Mouse (Mus musculus) frontal cortex, postnatal 25 days (tissue): ENCODE results near the gene S1pr2.
"Not testable (repeated sequence)": the region's sequence is repeated elsewhere in the genome, so short reads cannot be mapped to it uniquely, and the experiment has no call there.

Source experiments
- DNase-seq, 2 experiments: peaks; one replicate each; pipeline ENCODE4 v3.0.0; 2022; ENCODE audit warnings: low spot score in 2 of 2

S1pr2 gene

GRCm38 (mm10) chr9:21000811-21001210 lies 24.2 kb upstream of the S1pr2 start:
- no peak for DNase-seq

DNA sequence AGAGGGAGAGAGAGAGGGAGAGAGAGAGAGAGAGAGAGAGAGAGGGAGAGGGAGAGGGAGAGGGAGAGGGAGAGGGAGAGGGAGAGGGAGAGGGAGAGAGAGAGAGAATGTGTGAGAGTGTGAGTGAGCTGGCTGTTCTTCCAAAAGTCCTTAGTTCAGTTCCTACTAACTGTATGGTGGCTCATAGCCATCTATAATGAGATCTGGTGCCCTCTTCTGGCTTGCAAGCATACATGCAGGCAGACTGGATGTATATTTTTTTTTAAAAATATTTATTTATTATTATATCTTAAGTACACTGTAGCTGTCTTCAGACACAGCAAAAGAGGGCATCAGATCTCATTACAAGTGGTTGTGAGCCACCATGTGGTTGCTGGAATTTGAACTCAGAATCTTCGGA lies 21.8 kb upstream of the S1pr2 start:
- DNase-seq: not testable (repeated sequence)

GRCm38 (mm10) chr9:20997065-20997464 lies 20.5 kb upstream of the S1pr2 start:
- no peak for DNase-seq

- DNase-seq: no peak
Measured at GRCm38 (mm10) chr9:20995069-20995468, 18.5 kb upstream of the S1pr2 start.

GRCm38 (mm10) chr9:20993165-20993898 lies 16.8 kb upstream of the S1pr2 start:
- no peak for DNase-seq

GRCm38 (mm10) chr9:20991587-20991986 lies 15.0 kb upstream of the S1pr2 start:
- no peak for DNase-seq

DNA sequence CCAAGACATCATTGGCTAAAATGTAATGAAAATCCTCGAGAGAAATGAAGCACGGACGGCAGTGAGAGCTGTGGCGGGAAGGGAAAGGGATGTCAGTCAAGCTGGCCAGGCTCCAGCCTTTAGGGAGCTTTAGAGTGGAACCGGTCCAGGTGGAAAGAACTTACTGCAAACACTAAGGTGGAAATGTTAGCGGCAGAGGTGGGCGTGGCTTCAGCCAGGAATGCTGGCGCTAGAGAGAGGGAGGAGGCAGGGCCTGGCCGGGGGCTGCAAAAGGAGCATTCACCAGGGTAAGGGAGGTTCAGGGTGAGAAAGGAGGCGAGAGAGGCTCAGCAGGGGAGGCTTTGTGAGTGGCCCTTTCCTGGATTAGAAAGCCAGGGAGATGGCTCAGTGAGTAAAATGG lies 14.3 kb upstream of the S1pr2 start:
- DNase-seq: no peak

DNA sequence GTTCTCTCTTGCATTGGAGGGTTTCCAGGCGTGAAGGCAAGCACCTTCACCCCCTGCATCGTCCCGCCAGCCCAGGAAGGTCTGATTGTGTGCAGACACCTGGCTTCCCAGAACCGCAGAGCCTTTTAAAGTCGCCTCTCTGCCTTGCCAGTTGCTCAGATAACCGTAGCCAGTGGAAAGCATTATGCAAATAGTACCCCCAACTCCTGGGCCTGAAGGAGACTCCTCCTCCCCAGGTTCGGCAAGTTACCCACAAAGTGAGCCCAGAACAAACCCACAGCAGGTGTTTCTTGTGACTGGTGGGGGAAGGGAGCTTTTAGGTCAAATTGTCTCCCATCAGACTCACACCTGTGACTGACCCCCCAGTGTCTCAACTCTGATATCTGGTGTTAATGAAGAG lies 11.4 kb upstream of the S1pr2 start:
- no peak for DNase-seq

GRCm38 (mm10) chr9:20986952-20987686 lies 10.5 kb upstream of the S1pr2 start:
- DNase-seq: no peak

GRCm38 (mm10) chr9:20983169-20983568 lies 6.6 kb upstream of the S1pr2 start:
- DNase-seq: no peak

DNA sequence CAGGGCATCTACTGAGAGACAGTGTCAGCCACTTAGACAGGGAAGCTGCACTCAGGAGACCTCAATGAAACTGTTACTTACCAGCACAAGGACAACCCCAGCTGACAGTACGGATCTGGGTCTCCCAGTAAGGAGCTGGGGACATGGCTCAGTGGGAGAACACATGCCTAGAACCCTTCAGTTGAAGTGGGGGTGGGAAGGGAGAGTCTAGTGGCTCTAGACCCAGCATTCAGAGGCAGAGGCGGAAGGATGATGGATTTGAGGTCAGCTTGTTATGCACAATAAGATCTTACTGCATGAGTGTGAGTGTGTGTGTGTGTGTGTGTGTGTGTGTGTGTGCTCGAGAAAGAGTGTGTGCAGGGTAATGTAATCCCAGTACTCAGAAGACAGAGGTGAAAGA lies 5.6 kb upstream of the S1pr2 start:
- DNase-seq: no peak

DNA sequence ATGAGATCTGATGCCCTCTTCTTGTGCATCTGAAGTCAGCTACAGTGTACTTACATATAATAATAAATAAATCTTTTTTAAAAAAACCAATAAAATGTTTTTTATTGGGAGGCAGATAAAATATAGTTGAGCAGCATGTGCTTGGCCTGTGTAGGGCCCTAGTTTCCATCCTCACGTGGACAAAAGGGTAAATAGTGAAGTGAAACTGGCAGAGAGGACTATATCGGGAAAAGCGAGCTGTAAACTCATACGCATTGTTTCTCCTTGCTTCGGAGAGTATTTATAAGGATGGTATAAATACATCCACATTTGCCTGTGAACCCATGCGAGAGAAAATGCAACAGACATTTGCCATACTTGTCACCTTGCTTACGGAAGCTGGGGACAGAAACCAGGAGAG lies 3.2 kb upstream of the S1pr2 start:
- DNase-seq: no peak

GRCm38 (mm10) chr9:20979181-20979580 lies 2.6 kb upstream of the S1pr2 start:
- DNase-seq: no peak

GRCm38 (mm10) chr9:20978409-20979095 lies 2.0 kb upstream of the S1pr2 start:
- DNase-seq: no peak

DNA sequence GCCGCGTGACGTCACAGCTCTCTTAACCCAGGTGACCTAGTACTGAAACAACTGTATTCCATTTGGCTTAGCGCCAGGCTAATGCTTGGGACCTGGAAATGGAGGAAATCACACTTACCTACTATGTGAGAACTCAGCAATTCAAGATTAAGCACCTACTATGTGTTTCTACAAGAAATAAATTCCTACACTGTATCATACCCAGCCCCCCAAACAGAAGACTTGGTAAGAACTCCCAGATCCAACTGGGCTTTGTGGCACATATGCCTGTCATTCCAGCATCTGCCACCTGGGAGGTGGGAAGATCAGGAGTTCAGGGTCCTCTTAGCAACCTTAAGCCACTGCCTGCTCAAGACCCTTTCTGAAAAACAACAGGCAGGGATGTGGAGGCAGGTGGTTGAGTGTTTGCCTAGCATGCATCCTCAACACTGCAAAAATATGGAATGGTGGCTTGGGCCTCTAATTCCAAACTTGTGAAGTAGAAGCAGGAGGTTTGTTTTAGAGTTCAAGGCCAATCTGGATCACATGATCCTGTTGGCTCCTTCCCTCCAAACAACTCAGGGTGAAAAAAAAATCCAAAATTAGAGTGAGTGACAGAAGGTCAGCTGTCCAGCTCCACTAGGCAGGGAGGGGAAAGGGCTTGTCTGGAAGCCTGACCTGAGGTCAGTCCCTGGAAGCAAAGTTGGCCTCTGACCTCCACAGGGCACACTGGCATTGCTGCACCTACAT lies 544 bp upstream of the S1pr2 start:
- DNase-seq: no peak

DNA sequence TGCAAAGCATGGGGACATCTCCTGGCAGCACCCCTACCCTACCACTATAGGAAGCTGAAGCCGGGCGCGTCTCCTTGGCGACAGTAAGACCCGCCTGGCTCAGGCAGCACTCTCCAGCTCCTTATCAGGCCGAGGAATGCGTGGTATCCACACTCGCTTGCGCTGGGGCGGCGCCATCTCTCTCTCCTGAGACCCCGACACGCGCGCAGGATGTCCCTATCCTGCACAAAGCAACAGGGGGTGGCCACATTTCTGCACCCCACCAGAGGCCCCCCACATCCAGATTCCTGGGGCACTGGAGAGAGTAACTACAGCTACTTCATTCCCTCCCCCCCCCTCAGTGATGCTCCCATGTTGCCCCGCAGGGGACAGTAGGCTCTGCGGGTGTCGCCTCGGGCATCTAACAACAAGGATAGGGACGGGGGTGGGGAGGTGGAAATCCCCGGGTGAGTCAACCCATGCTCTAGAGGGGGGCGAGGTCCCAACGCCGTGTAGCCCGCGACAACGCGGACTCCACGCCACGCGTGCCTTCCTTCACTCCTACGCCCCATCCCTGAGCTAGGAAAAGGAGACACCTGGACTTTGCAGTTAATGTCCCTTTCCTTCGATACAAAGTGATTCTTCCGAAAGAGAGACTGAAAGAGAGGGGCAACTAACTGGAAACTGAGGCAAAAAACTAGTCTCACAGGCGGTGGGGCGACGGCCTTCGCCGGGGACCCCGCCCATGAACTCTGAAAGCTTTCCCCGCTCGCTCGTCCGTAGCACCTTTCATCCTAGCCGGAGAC lies 958 bp downstream of the S1pr2 start:
- DNase-seq: no peak

DNA sequence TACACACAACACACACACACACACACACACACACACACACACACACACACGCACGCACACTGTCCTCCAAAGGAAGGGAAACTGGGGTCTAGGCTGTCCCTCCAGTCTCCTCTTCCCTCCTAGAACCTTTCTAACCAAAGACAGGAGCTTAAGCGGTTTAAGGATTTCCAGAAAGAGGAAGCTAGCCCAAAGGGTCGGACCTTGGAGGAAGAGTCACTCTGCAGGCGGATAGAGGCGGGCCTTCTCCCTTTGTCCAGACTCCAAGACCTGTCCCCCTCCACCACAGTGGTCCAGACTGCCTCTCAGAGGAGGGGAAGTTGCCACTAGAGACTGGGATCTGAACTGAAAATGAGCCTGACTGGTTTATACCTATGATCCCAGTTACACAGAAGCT lies 2.9 kb downstream of the S1pr2 start:
- DNase-seq: no peak

DNA sequence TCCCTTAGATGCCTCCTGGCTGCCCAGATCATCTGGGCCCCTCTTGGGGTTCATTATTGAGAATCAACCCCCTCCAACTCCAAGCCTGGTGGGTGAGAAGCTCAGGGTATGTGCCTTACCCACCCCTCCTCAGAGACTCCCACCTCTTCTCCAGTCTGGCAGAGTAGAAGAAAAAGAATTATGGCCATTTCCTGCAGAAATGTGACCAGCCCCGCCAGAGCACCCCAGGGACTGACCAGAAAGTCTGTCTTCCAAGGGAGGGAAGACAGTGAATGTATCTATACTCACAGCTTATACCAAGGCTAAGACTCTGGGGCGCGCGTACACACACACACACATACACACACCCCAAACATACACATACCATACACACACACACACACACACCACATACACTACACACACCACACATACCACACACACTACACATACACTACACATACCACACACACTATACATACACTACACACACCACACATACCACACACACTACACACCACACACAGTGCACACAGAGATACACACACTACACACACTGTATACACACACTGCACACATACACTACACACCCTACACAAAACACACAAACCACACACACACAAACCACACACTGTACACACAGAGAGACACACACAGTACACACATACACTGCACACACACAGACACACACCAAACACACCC lies 3.4 kb downstream of the S1pr2 start:
- DNase-seq: no peak

DNA sequence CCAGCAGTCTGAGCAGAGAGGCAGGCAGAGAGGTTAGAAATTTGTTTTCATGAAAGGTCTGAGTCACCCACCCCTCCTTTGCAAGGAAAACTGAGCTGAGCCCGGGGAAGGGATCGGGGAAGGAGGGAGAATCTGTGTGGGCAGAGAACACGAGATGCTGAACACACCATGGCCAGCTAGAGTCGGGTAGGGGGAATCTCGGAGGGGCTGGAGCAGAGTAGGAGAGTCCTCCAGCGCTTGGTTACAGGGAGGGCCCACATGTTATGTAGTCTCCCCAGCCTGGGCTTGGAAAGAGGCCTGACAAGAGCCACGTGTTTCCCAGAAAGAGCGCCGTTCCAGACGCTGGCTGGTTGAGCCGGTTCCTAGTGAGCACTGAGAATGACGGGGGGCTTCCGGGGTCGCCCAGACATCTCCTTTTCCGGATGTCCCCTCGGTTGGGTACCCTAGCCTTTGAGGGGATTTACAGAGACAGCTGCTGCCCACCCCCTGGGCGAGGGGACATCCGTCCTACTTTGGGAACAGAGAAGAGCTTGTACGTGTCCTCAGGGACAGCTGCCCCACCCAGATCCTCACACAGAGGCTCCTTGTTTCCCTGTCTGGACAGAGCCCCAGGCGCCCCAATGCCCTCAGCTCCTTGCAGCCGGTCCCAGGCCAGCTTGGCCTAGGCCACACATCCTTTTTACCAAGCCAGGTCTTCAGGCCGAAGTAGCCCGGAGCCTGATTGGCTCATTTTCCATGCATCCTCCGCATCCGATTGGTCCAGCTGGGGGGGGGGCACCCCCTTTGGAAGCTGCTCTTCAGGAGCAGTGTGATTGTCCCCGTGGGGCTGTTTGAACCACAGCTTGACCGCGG lies 4.2 kb downstream of the S1pr2 start:
- DNase-seq: peak; percentile 41 to 44

DNA sequence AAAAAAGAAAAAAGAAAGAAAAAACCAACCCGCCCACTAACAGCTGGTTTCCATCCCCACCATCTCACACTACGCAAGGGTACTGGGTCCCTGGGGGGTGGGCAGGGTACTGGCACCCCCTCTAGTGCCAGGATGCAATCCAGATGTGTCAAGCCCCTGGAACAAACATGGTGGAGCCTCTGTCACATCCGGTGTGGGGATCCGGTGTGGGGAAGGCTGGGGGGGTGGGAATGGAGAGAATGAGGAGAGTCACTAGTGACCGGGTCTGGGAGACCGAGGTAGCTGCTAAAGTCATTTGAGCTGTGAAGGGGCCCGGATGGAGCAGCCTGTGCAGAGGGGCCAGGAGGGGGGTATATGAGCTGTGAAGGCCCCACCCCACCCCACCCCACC lies 4.8 kb downstream of the S1pr2 start:
- DNase-seq: no peak
